Mouse (Mus musculus) liver, postnatal 0 days (tissue): ENCODE measurements around the gene Pdzd2. TPM values are rescaled to one million over a fixed set of nuclear protein-coding genes. Genes with fewer than 3 reads are reported as not detected.

Experiments used
- ATAC-seq: fragments of 200-750 bp; cut with Nextera tagmentation; 2 replicates; pipeline ENCODE4 v1.8.0; 2017; ENCODE audit warnings: mild to moderate bottlenecking, moderate library complexity
- DNase-seq: peaks from one replicate; pipeline ENCODE4 v3.0.0-alpha.2; 2016
- H3K27ac ChIP-seq: fragments of 300-500 bp; sonication (generic); 2 replicates; pipeline ENCODE4 v1.5.1; 2014; ENCODE audit warnings: antibody characterized with exemption, moderate library complexity, mild to moderate bottlenecking, low read depth
- H3K27me3 ChIP-seq: fragments of 300-500 bp; sonication (generic); 2 replicates; pipeline ENCODE4 v1.6.1; 2014; ENCODE audit warnings: low read length, control low read depth, mixed read lengths; ENCODE audit not compliant: insufficient read depth
- H3K36me3 ChIP-seq: fragments of 300-500 bp; sonication (generic); replicated peaks from 2 replicates; pipeline ENCODE4 v1.6.1; 2014; ENCODE audit warnings: mild to moderate bottlenecking, control low read depth, low read length, moderate library complexity, mixed read lengths; ENCODE audit not compliant: insufficient read depth
- H3K4me1 ChIP-seq: fragments of 300-500 bp; sonication (generic); 2 replicates; pipeline ENCODE4 v1.6.1; 2014; ENCODE audit warnings: antibody characterized with exemption, mild to moderate bottlenecking, control low read depth; ENCODE audit not compliant: insufficient read depth
- H3K4me2 ChIP-seq: fragments of 300-500 bp; sonication (generic); 2 replicates; pipeline ENCODE4 v1.6.1; 2014; ENCODE audit warnings: low read depth, mild to moderate bottlenecking, low read length, moderate library complexity, mixed read lengths
- H3K4me3 ChIP-seq: fragments of 300-500 bp; sonication (generic); 2 replicates; pipeline ENCODE4 v1.5.1; 2014; ENCODE audit warnings: low read depth, low read length
- H3K9ac ChIP-seq: fragments of 300-500 bp; sonication (generic); replicated peaks from 2 replicates; pipeline ENCODE4 v1.6.1; 2014; ENCODE audit warnings: mild to moderate bottlenecking, moderate library complexity
- H3K9me3 ChIP-seq: fragments of 300-500 bp; sonication (generic); 2 replicates; pipeline ENCODE4 v1.6.1; 2016; ENCODE audit warnings: mild to moderate bottlenecking, control low read depth, low read length, mixed read lengths
- CTCF ChIP-seq: sonication (generic); IDR thresholded peaks from 2 replicates; pipeline ENCODE4 v1.5.1; 2016; ENCODE audit warnings: antibody characterized with exemption, low read depth
- EP300 ChIP-seq: IDR thresholded peaks from 2 replicates; pipeline ENCODE4 v1.6.1; 2016; ENCODE audit warnings: antibody characterized with exemption, low read depth, mild to moderate bottlenecking
- WGBS: fragments of 180-500 bp; shearing (Covaris S2); extraction: QIAGEN DNeasy Blood & Tissue Kit; methylation state at CpG from one replicate; pipeline ENCODE4 v1.1.7; 2014; ENCODE audit not compliant: insufficient replicate concordance; 5-methylcytosine and 5-hydroxymethylcytosine counted together
- polyA plus RNA-seq: library from polyadenylated mRNA; unstranded; fragments of >200 nt; fragmentation: Nextera tagmentation; extraction: Ambion mirVana; gene quantifications from 2 replicates; pipeline ENCODE4 v1.2.1, GENCODE M21; 2015

The Pdzd2 gene
- polyA plus RNA-seq, 1 experiment from 2014 or later = 1.3 TPM

DNA sequence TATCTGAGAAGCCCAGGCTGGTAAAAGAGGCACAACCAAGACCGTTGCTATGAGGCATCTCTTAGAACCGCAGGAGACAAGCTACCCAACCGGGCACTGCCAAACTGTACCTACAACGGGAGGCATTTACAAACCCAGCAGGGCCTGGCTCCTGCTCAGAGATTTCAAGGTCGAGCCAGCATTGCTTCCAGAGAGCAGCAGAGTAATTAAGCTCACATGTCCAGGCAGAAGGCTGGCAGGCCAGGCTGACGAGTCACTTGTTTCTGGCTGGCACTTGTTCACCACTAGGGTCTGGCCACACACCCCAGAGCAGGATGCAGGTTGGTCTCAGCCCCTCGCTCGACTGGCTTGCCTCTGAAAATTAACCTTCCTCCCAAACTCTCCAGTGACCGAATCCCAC, 39.4 kb downstream of the Pdzd2 start:
- no peak overlapping the region for H3K27ac ChIP-seq
- H3K9me3 ChIP-seq = no peaks in the 10 kb centered on the region
- no peak overlapping the region for H3K9ac ChIP-seq
- H3K36me3 ChIP-seq = no peaks in the 10 kb centered on the region
- TF ChIP-seq CTCF (no peak), EP300 (no peak)
- no peaks in the 10 kb centered on the region for H3K27me3 ChIP-seq
- H3K4me1 ChIP-seq = no peaks in the 10 kb centered on the region
- H3K4me3 ChIP-seq = no peak overlapping the region
- 53% methylated on average over 9 of the region's 9 CpGs for WGBS
- H3K4me2 ChIP-seq = no peak overlapping the region
- DNase-seq (no peak), ATAC-seq (no peak)

DNA sequence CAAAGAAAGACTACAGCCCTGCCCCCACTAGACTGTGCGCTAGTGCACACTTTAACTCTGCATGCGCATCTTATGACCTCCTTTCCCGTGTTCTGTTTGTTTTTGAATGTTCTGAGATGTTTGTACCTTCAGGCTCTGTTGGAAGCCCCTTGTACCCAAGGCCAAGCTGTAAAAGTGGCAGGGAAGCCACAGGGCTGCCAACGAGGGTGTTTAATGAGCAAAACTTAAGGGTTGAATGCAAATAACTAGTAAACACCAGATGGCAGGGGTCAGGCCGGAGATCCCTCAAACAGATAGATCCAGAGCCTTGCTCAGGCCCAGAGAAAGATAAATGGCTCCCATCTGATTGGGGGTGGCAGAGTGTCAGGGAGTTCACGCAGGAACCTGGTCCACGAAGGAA, 42.0 kb downstream of the Pdzd2 start:
- Histone ChIP-seq H3K36me3 (no peaks in the 10 kb centered on the region), H3K9ac (no peak overlapping the region), H3K4me3 (no peak overlapping the region), H3K27ac (no peak overlapping the region), H3K4me2 (no peak overlapping the region), H3K9me3 (no peaks in the 10 kb centered on the region), H3K27me3 (no peaks in the 10 kb centered on the region), H3K4me1 (no peaks in the 10 kb centered on the region)
- 66% methylated on average over 7 of the region's 7 CpGs for WGBS
- TF ChIP-seq CTCF (no peak), EP300 (no peak)
- ATAC-seq (no peak), DNase-seq (no peak)

- H3K27ac ChIP-seq = no peak overlapping the region
- no peak overlapping the region for H3K4me3 ChIP-seq
- H3K36me3 ChIP-seq = no peaks in the 10 kb centered on the region
- ATAC-seq (no peak), DNase-seq (no peak)
- no peaks in the 10 kb centered on the region for H3K9me3 ChIP-seq
- no peak overlapping the region for H3K9ac ChIP-seq
- TF ChIP-seq EP300 (no peak), CTCF (no peak)
- no peaks in the 10 kb centered on the region for H3K27me3 ChIP-seq
- H3K4me2 ChIP-seq = no peak overlapping the region
- no peaks in the 10 kb centered on the region for H3K4me1 ChIP-seq
- WGBS = 71% methylated on average over 8 of the region's 8 CpGs
Measured at GRCm38 (mm10) chr15:12696889-12697288, 42.8 kb downstream of the Pdzd2 start.

DNA sequence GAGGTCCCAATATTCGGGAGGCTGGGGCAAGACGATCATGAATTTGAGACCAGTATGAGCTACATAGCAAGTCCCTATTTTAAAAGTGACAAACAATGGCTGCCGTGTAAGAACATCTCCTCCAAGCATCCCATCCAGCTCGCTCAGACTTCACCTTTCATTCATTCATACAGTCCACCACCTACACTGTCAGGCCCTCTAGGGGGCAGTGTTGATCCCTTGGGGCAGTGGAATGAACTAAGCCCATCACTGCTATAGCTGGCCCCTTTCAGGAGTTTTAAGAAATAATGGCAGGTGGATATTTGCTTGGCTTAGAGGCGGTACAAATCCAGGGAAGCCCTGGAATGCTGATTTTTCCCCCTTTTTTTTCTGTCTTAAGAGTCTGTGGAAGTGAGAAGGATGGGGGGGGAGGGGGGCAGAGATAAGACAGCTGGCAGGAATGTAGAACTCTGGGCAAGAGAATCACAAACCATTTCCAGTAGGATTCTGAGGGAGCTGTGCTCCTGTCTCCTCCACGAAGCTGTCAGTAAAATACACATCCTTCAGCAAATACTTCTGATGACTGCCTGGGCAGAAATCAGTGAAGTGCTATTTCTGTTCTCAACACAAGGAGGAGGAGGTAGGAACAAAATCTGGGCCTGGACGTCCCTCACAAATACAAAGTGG, 49.9 kb downstream of the Pdzd2 start:
- Histone ChIP-seq H3K4me1 (no peaks in the 10 kb centered on the region), H3K9me3 (no peaks in the 10 kb centered on the region; the same call in 1 of the 2 replicates), H3K4me3 (no peak overlapping the region), H3K36me3 (no peaks in the 10 kb centered on the region), H3K4me2 (no peak overlapping the region), H3K9ac (no peak overlapping the region), H3K27ac (no peak overlapping the region), H3K27me3 (no peaks in the 10 kb centered on the region)
- no peak for DNase-seq
- TF ChIP-seq EP300 = no peak
- 0 out of 2 replicates have a peak, but pooled peaks have one; percentile 18 for TF ChIP-seq CTCF
- ATAC-seq = no peak
- 67% methylated on average over 7 of the region's 7 CpGs for WGBS

DNA sequence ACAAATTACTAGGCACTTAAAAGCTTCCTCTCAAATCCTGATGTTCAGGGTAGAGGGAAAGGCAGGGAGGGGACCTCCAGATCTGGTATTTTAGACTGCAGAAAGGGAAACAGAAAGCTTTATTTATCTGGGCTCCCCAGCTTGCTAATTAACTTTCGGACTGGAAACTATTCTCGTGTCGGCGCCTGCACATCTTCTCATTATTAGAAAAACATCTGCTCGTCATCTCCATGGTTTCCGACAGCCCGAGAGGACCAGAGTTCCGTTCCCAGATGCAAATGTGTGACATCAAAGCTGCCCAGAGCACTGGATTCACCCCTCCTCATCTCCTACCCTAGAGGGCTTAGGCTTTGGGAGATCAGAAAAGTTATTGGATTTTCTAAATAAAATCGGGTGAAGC, 57.2 kb downstream of the Pdzd2 start:
- Histone ChIP-seq H3K27me3 (no peaks in the 10 kb centered on the region), H3K27ac (no peak overlapping the region), H3K4me1 (no peaks in the 10 kb centered on the region), H3K9me3 (no peaks in the 10 kb centered on the region; the same call in 1 of the 2 replicates), H3K36me3 (no peaks in the 10 kb centered on the region), H3K9ac (no peak overlapping the region), H3K4me2 (no peak overlapping the region), H3K4me3 (no peak overlapping the region)
- DNase-seq (no peak), ATAC-seq (no peak)
- WGBS = 72% methylated on average over 9 of the region's 9 CpGs
- TF ChIP-seq CTCF = no peak
- TF ChIP-seq EP300 = no peak

DNA sequence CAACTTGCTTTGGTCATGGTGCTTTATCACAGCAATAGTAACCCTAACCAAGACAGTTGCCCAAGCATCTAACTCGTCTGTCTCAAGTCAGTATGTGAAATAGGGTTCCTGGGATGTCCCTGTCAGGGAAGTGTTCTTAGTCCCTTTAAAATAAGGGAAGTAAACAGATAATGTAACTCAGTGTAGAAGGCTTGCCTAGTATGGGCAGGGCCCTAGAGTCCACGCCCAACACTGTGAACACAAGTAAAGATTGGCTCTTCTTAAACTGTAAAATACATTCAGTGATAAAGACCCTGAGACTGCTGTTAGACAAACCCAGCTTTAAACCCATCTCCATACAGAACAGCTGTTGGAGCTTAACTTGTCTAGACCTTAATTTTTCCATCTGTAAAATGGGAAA, 57.8 kb downstream of the Pdzd2 start:
- no peaks in the 10 kb centered on the region for H3K36me3 ChIP-seq
- no peaks in the 10 kb centered on the region; the same call in 1 of the 2 replicates for H3K9me3 ChIP-seq
- H3K27me3 ChIP-seq = no peaks in the 10 kb centered on the region
- H3K27ac ChIP-seq = no peak overlapping the region
- no peak overlapping the region for H3K4me2 ChIP-seq
- no peak overlapping the region for H3K9ac ChIP-seq
- no peak for TF ChIP-seq EP300
- no peak for TF ChIP-seq CTCF
- no peak for ATAC-seq
- DNase-seq = no peak
- no peaks in the 10 kb centered on the region for H3K4me1 ChIP-seq
- H3K4me3 ChIP-seq = no peak overlapping the region
- 61% methylated on average over 2 of the region's 2 CpGs for WGBS
